Mouse (Mus musculus) cerebellum, adult 11-12 months (tissue): ENCODE data around the gene Rps10.
"Not testable (repeated sequence)": the region's sequence is repeated elsewhere in the genome, so short reads cannot be mapped to it uniquely, and the experiment has no call there.

Source experiments
- DNase-seq: peaks from one replicate; pipeline ENCODE4 v3.0.0; 2022

Gene Rps10

DNA sequence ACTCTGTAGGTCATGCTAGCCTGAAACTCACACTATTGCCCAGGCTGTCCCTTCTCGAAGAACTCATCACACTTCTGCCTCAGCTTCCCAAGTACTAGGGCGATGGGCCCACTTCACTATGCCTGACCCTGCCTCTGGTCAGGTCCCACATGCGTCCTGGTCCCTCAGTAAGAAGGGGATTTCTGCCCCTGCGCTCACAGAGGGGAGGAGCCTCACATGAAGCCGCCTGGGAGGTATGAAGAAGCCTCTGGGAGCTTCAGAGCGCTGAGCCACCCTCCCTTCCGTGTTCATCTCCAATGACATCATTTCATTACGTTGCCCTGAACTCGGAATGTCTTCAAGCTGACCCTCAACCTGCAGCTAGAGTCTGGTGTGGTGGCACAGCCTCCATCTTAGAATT lies 7.3 kb upstream of the Rps10 start:
- peak; percentile 66 for DNase-seq

DNA sequence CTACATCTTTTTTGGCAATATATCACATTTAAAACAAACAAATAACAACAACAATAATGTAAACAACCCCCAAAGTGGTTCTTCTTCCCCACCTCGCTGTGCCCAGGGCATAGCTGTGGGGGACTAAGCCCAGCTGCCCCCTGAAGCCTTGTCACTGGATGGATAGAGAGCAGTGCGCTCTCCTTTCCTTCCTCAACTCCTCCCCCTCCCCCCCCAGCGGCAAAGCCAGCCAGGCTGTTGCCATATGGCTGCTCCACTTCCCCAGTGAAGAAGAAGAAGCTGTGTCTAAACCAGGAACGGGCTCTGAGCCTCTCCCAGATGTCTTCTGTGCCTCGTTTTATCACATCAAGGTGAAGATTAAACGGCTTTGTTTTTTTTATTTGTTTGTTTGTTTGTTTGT lies 6.6 kb upstream of the Rps10 start:
- peak; percentile 70 for DNase-seq

DNA sequence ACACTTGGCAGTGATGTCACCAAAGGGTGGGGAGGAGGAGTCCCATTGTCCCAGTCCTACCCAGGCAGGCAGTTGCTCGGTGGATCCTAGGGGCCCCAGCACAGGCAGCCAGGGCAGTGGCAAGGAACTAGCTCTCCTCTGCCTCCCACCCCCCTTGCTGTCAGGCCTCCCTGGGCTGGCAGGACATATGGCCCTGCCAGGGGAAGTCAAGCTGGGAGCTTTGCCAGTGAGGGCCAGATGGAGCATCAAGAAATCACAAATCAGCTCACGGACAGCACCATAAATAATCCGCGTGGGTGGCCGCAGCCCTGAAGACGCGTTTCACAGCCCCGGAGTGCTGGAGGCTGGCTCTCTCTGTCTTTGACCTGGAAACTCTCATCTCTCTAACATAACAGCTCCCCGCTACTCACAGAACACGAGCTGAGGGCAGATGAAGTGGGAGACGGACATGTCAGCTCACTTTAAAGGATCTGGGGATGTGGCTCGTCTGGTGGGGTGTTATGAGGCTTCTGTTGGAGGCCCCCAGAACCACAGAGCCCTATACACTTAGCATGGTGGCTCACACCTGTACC lies 6.1 kb upstream of the Rps10 start:
- DNase-seq, result peak; percentile 99

DNA sequence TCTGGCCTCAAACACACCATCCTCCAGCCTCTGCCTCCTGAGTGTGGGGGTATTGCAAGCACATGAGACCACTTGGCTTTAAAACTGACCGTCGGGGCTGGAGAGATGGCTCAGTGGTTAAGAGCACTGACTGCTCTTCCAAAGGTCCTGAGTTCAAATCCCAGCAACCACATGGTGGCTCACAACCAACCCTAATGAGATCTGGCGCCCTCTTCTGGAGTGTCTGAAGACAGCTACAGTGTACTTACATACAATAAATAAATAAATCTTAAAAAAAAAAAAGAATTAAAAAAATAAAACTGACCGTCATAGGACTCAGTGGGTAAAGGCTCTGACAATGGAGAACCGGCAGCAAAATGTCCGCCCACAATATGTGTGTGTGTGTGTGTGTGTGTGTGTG lies 3.4 kb upstream of the Rps10 start:
- not testable (repeated sequence) for DNase-seq

DNA sequence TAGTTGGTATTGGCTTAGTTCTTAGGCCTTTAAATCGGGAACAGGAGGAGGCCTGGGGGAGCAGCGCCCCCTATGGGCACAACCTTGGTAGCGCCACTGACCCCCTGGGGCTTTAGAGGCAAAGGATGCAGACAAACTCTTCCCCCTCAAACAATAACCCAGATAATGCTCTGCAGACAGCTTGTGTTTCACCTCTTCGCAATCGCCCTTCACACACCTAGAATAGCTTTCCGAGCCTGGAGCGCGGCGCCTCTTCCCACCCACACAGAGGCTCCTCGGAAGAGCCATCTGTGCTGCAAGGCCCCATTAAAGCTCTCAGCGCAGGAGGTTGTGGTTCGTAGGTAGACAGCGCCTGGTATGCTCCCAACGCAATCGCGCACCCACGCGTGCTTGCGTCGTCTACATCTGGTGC lies 2.5 kb upstream of the Rps10 start:
- peak; percentile 73 for DNase-seq

DNA sequence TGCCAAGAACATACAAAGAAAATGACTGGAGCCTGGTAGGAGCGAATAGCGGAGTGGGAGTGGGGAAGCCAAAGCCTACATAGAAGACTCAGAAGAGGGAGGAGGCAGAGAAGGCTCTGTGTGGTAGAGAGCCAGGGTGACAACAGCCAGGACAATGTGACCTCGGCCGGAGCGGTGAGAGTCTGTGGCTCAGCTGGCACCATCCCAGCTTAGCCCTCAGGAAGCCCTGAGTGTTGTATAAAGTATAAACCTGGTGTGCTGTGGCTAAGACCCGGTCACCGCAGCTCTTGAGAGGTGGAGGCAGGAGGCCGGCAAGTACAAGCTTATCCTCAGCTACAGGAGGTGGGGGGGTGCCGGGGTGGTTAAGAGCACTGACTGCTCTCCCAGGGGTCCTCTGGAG lies 864 bp upstream of the Rps10 start:
- peak; percentile 76 for DNase-seq

DNA sequence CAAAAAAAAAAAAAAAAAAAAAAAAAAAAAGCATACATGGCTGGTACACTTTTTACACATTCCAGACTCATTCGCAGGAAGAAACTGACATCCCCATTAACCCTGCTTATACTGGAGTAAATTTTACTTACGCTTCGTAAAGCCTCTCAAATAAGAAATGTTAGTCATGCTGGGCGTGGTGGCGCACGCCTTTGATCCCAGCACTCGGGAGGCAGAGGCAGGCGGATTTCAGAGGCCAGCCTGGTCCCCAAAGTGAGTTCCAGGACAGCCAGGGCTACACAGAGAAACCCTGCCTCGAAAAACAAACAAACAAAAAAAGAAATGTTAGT lies 930 bp downstream of the Rps10 start:
- DNase-seq, result peak; percentile 43

DNA sequence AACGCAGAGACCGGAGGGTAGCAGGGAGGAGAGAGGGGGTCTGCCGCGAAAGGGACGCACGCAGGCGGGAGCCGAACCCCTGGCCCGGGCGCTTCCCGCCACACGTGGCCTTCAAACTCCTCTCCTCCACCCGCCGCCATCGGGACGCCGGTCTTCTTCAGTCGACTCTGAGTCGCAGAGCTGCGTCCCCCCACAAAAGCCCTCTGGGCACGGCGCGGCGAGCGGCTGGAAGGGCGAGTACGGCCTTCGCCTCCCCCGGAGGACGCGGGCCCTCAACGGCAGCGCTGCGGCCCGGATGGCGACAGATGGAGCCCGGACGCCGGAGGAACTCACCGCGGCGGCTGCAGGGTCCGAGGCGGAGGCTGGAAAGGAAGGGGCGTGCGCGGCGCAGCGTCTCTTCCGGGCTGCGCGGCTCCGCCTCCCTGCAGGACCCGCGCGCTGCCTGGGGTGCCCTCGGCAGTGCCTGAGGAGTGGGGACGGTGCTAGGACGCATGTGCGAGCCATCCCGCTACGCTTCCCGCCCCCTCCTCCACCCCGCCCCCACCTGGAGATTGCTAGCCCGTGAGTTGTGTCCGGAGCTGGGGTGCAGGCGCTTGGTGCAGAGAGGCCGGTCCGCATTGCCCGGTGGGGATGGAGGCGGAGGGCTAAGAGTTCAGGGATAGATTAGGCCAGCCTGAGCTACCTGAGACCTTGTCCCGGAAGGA lies 1.4 kb downstream of the Rps10 start, which contains the start of gene RPS10-NUDT3:
TSS of gene RPS10-NUDT3 (minus strand) at position 352 of the 704 bp plus-strand sequence.
- peak; percentile 91 for DNase-seq

DNA sequence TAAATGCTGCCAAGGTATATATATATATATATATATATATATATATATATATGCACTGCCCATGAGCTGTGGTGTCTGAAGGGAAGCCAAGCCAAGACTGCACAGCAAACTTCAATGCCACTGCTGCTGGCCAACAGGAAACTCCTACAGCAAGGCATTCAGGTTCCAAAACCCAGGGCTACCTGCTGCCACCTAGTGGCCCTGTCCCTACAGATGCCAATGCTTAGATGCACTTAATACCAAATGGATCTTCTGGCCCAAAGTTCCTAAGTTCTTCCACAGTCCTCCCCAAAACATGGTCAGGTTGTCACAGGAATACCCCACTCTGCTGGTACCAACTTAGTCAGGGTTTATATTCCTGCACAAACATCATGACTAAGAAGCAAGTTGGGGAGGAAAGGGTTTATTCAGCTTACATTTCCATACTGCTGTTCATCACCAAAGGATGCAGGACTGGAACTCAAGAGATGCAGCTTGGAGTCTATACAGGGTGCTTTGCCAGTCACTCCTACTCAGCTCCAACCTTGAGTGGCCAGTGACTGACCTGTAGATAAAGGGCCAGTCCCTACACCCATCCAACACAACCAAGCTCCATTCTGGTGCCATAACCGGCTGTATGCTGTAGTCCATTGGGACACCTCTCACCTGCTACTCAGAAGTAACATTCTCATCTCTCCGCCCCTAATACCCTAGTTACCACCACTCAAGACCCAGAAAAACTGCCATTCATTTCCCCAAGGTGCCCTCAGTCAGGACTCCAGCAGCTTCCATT lies 7.0 kb downstream of the Rps10 start:
- DNase-seq, result peak; percentile 79

DNA sequence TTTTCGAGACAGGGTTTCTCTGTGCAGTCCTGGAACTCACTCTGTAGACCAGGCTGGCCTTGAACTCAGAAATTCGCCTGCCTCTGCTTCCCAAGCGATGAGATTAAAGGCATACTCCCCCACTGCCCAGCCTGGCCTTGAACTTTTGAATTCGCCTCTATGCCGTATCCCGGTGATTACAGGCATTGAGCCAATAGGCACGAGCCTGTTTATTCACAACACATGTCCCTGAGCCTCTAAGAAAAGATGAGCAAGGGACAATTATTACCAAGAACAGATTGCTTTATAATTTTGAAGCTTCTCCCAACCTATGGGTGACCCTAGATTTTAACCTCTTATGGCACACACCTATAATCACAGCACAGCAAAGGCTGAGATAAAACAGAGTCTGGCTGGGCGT lies 8.1 kb downstream of the Rps10 start:
- no peak for DNase-seq

DNA sequence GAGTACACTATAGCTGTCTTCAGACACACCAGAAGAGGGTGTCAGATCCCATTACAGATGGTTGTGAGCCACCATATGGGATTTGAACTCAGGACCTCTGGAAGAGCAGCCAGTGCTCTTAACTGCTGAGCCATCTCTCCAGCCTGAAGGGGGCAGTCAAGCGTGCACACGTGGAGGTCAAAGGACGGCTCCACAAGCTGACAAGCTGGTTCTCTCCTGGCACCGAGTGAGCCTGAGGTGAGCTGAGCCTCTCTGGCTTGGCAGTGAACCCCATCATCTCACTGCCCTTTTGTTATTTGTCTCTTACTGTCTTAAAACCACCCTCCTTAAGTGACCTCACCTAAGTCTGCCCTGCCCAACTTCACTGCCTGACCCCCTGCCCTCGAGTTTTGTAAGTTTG lies 9.0 kb downstream of the Rps10 start:
- DNase-seq, result peak; percentile 41

DNA sequence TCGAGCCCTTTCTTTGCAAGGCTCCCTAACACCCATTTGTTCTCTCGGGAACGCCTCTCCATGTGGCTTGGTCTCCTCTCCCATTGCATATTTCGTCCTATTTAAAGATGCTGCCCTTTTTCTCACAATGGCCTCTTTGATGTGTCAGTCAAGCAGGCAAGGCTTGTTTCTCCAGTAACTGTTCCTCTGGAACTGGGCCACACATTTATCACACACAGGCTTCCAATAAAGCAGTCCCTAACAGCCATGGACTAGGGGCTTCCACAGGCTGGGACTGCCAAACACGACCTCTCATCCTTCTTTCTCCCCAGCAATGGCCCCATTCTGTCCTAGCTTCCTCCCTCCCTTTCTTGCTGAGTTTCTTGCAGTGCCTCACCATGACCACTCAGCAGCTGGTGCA lies 9.8 kb downstream of the Rps10 start:
- DNase-seq, result peak; percentile 48

DNA sequence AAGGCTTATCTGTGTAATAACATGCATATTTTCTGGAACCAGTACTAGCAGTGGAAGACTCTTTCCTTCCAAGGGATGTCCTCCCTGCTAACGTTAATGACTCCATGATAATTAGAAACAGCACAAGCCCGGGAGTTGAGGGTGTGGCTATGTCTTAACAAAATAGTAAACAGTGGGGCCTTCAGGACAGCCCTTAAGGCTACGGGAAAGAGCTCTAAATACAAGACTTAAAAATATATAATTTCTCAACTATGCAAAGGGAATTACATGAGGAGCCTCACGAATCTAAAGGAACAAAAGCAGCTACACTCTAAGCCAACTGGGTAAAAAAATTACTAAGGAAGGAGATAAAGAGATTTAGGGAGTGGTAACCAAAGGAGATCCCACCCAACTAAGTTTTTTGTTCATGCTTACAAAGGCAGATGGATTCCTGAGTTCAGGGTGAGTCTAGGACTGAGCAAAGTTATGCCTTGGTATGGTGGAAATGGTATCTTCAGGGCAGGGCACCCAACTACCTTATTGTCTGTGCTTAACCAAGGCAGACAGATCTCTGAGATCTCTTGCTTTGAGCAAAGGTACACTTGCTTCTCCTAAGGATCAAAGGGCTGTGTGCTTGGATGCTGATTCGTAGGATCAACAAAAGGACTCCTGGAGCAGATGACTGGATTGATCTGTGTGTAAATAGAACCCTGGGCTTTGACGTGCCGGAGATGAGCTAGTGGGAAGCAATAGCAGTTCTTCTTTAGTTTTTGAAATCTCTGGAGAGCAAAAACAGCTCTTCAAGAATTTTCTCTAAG lies 10.8 kb downstream of the Rps10 start:
- no peak for DNase-seq

DNA sequence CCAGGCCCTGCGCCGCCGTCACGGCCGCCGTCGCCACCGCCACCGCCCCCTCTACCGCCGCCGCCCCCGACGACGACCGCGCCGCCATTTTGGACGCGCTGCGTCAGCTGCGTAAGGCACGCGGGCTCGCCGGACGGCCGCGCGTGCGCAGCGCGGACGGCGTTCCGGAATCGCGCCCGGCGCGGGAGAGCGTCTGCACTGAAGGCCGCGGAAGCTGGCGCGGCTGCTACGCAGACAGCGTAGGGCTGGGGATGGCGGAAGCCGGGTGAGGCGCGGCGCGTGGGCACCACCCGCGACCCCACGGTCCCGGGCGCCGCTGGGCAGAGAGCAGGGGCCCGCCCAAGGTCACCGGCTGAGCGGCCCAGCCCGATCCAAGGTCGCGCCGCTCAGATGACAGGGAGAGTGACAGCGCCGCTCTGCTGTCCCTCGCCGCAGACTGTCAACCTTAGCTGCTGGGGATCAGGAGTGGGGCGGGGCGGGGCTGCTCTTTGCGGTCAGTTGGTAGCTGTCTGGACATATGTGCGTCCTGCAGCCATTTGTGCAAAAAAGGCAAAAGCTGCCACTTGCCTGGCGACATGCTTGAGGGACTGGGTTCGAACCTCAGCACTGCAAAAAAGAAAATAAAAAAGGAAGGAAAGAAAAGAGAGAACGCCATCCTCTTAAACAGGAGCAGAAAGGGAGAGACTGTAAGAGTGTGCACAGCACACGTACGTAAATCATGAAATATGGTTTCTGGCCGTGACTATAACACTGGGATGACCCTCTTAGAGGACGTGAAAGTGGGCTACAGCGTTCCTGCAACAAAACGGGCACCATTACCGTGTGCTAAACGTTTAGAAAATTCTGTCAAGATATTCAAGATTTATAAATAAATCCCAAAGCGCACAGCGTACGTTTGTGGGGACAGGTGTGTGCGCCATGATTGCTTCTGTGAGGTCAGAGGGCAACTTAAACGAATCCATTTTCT lies 12.8 kb downstream of the Rps10 start, which contains the start of gene Nudt3:
TSS of gene Nudt3 (minus strand) at position 136 of the 967 bp plus-strand sequence.
- peak; percentile 93 for DNase-seq

DNA sequence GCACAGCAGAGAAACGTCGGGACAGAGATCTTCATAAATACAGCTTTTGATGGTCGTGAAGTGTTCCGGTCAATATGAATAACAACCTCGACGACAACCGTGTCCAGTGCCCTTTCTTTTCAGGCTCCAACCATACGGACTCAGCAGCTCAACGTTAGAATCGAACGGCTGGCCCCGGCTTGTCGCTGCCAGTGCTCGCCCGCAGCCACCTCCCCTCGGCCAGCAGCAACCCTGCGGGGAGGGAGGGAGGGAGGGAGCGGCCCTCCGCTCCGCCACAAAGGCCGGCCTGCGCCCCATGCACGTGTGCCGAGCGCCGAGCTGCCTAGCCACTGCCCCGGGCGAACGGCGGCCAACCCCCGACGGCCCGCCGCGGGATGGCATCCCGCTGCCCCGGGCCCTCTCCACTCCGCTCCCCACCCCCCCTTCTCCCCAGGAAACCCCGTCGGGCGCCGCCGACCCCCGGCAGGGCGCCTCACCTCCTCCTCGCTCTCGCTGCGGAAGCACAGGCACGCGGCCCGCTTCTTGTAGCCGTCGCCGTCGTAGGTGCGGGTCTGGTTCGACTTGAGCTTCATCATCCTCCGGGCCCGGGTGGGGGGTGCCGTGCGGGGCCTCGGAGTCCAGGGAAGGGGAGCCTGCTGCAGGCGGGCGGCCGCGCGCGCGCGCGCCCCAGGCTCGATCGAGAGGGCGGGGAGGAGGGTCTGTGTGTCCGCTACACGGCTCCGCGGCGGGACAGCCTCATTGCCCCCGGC lies 13.7 kb downstream of the Rps10 start:
- peak; percentile 70 for DNase-seq

DNA sequence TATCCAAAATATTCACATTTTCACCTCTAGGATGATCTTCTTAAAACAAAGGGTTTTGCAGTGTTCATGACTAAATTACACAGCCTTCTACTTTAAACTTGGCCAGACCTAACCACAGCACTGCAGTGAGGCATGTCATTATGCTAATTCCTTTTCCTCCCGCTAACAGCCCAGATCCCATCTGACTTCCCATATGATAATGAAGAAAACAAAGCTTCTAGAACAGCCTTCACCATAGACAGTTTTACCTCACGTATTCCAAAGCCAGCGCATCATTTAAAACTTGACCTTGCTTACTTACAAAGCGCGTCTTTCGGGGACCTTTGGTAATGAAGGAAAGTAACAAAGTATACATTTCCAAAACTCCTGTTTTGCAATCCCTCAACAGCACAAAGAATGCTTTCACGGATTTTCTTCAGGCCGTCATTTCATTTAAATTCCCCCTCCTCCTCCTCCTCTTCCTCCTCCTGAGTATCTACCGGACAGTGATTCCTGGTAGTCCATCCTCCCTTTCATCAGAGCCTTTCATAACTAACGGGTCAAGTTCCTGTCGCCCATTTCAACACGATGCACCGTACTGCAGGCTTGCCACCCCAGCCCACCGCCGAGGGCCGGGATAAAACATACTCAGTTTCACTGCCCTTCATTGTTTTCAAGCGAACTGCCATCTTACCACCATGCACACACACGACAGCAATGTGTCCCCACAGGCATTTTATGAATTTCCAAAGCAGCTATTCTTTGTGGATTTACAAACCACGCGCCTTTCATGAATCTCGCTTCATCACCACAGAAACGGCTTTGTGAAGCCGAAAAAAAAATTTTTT lies 14.6 kb downstream of the Rps10 start:
- DNase-seq, result peak; percentile 36

DNA sequence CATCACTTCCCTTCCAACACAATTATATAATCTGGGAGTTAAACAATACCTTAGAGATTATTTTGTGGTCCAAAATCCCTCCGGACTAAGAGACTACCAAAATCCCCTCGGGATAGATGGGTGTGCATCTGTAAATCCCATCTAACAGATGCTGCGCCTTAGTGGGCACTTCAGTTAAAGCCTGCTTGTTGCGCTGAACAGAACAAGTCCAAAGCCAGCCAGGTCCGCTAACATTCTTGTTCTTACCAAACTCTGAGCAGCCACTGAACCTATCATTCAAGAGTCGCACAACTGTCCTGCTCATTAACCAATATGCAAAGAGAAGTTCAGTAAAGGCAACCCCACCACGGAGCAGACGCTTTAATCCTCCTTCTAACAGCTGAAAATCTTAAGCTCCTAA lies 15.3 kb downstream of the Rps10 start:
- DNase-seq, result no peak

DNA sequence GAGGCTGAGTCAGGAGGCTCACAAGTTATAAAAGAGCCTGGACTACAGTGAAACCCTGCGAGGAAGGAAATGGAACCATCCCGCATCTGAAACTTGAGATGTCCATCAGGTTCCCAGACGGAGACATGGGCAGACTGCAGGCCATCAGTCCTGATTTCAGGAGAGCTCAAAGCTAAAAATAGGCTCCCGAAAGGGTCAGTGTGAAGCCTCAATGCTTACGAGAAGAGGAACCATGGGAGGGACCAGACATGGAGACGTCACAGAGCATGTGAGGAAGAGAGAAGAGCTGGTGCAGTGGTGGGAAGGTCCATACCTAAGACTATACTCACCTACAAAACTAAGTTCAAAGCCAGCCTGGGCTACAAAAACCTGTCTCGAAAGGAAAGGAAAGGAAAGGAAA lies 21.1 kb downstream of the Rps10 start:
- DNase-seq, result no peak

DNA sequence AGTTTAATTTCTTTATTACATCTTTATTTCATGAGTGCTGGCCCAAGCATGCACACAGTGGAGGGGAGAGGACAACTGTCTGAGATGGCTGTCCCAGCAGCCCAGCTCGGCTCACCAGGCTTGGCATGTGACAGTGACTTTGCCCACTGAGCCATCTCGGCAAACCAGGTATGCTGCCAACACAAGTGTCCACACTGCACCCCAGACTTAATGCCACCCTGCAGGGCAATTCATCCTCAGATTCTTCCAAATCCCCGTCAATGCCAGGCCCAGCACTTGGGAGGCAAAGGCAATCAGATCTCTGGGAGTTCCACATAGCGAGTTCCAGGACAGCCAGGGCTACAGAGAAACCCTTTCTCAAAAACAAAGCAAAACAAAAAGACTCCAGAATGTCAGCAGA lies 23.5 kb downstream of the Rps10 start:
- peak; percentile 67 for DNase-seq

DNA sequence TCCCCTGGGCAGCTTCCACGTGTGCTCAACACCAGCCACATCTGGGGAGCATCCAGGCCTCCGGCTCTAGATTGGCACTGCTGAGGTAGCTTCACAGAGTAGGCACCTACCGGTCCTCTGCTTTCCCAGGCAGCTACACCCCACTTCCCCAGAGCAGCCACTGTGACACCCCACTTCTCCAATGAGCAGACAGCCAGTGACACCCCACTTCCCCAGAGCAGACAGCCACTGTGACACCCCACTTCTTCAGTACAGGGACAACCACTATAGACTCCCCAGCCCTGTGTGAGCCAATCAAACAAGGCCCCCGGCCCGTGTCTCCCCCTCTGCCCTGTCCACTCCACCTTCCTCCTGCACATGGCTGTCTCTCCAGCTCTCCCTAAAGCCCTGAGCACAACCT lies 24.5 kb downstream of the Rps10 start:
- no peak for DNase-seq
